Mouse (Mus musculus): ENCODE measurements around the gene Ssrp1.

DNA sequence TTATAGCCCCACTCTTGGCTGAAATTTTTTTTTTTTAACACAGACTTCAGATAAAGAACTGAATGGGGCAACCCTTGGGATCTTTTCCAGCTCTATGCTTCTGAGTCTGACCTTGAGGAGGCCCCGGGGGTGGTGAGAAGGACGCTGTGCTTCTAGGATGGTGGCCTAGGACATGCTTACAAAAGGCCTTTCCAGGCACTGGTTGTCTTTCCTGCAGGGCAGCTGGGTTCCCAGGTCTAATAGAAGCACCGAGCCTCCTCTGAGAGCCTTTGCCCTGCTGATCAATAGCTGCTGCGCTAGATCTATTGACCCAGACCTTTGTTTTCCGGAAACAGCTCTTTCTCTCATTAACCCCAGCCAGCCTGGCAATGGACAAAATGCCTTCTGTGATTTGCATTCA lies 58.9 kb downstream of the Ssrp1 start:
- TF ChIP-seq CTCF (IDR thresholded peaks at IDR 0.05; ENCODE audit: extremely low read depth, insufficient read length, insufficient replicate concordance, low read depth, low read length) (no peak), POLR2A (IDR thresholded peaks at IDR 0.05; ENCODE audit: low read depth, low read length) (no peak)
